Mouse (Mus musculus): ENCODE data around the gene Plac1. TPM values are rescaled to one million over a fixed set of nuclear protein-coding genes. Genes with fewer than 3 reads are reported as not detected.
A peak's percentile ranks its signal among the peaks of the same experiment; 100 is the strongest.

Gene Plac1
- polyA plus RNA-seq, 1 experiment from 2014 or later, result 0.93 TPM

- Histone ChIP-seq H3K4me2 (replicated peaks; ENCODE audit: low read depth) (no peak overlapping the region), H3K36me3 (ENCODE audit: control insufficient read depth, insufficient read depth) (no peaks in the 10 kb centered on the region), H3K4me1 (replicated peaks; ENCODE audit: control insufficient read depth, insufficient read depth, low read length) (no peaks in the 10 kb centered on the region), H3K4me3 (ENCODE audit: low read depth, low read length) (no peak overlapping the region), H3K27me3 (replicated peaks; ENCODE audit: control insufficient read depth, insufficient read depth, low read length) (no peaks in the 10 kb centered on the region), H3K27ac (ENCODE audit: low read depth, low read length) (no peak overlapping the region), H3K9ac (ENCODE audit: low read depth, low read length) (no peak overlapping the region), H3K9me3 (ENCODE audit: control insufficient read depth) (no peaks in the 10 kb centered on the region)
- no peak for TF ChIP-seq CTCF (IDR thresholded peaks at IDR 0.05; ENCODE audit: low read depth)
- WGBS, result 85% methylated on average over 5 of the region's 5 CpGs
- no peak for ATAC-seq
Observed at GRCm38 (mm10) chrX:53176296-53176695, 63.6 kb downstream of the Plac1 start.

GRCm38 (mm10) chrX:53168623-53169022, 71.3 kb downstream of the Plac1 start:
- Histone ChIP-seq H3K9me3 (ENCODE audit: control insufficient read depth) (no peaks in the 10 kb centered on the region), H3K36me3 (ENCODE audit: control insufficient read depth, insufficient read depth) (no peaks in the 10 kb centered on the region), H3K4me1 (replicated peaks; ENCODE audit: control insufficient read depth, insufficient read depth, low read length) (no peaks in the 10 kb centered on the region), H3K27me3 (replicated peaks; ENCODE audit: control insufficient read depth, insufficient read depth, low read length) (no peaks in the 10 kb centered on the region), H3K9ac (ENCODE audit: low read depth, low read length) (no peak overlapping the region), H3K4me2 (replicated peaks; ENCODE audit: low read depth) (no peak overlapping the region), H3K27ac (ENCODE audit: low read depth, low read length) (no peak overlapping the region), H3K4me3 (ENCODE audit: low read depth, low read length) (no peak overlapping the region)
- 76% methylated on average over 2 of the region's 2 CpGs for WGBS
- ATAC-seq, result no peak
- no peak for TF ChIP-seq CTCF (IDR thresholded peaks at IDR 0.05; ENCODE audit: low read depth)

GRCm38 (mm10) chrX:53166901-53167525, 72.9 kb downstream of the Plac1 start:
- ATAC-seq, result no peak
- no peaks in the 10 kb centered on the region for H3K27me3 ChIP-seq (replicated peaks; ENCODE audit: control insufficient read depth, insufficient read depth, low read length)
- whole genome bisulfite sequencing, result 67% methylated on average over 4 of the region's 4 CpGs
- H3K4me2 ChIP-seq (replicated peaks; ENCODE audit: low read depth), result no peak overlapping the region
- no peak for TF ChIP-seq CTCF (IDR thresholded peaks at IDR 0.05; ENCODE audit: low read depth)
- H3K36me3 ChIP-seq (ENCODE audit: control insufficient read depth, insufficient read depth), result no peaks in the 10 kb centered on the region
- no peak overlapping the region for H3K27ac ChIP-seq (ENCODE audit: low read depth, low read length)
- no peak overlapping the region for H3K9ac ChIP-seq (ENCODE audit: low read depth, low read length)
- H3K4me3 ChIP-seq (ENCODE audit: low read depth, low read length), result no peak overlapping the region
- no peaks in the 10 kb centered on the region for H3K9me3 ChIP-seq (ENCODE audit: control insufficient read depth)
- H3K4me1 ChIP-seq (replicated peaks; ENCODE audit: control insufficient read depth, insufficient read depth, low read length), result no peaks in the 10 kb centered on the region

GRCm38 (mm10) chrX:53166251-53166900, 73.5 kb downstream of the Plac1 start:
- H3K27ac ChIP-seq (ENCODE audit: low read depth, low read length), result no peak overlapping the region
- WGBS, result 59% methylated on average over 15 of the region's 15 CpGs
- ATAC-seq, result no peak

GRCm38 (mm10) chrX:53162589-53162988, 77.3 kb downstream of the Plac1 start:
- peak; percentile 49; the same call in 1 of the 2 replicates for ATAC-seq
- H3K27ac ChIP-seq (ENCODE audit: low read depth, low read length), result no peak overlapping the region

More at GRCm38 (mm10) chrX:53166251-53166900, 73.5 kb downstream of the Plac1 start:
- H3K9me3 ChIP-seq (ENCODE audit: control insufficient read depth), result no peaks in the 10 kb centered on the region
- H3K36me3 ChIP-seq (ENCODE audit: control insufficient read depth, insufficient read depth), result no peaks in the 10 kb centered on the region
- H3K27me3 ChIP-seq (replicated peaks; ENCODE audit: control insufficient read depth, insufficient read depth, low read length), result no peaks in the 10 kb centered on the region
- H3K4me2 ChIP-seq (replicated peaks; ENCODE audit: low read depth), result no peak overlapping the region
- no peak overlapping the region for H3K9ac ChIP-seq (ENCODE audit: low read depth, low read length)
- no peak overlapping the region for H3K4me3 ChIP-seq (ENCODE audit: low read depth, low read length)
- H3K4me1 ChIP-seq (replicated peaks; ENCODE audit: control insufficient read depth, insufficient read depth, low read length), result no peaks in the 10 kb centered on the region
- no peak for TF ChIP-seq CTCF (IDR thresholded peaks at IDR 0.05; ENCODE audit: low read depth)

GRCm38 (mm10) chrX:53161583-53161982, 78.3 kb downstream of the Plac1 start:
- Histone ChIP-seq H3K27me3 (replicated peaks; ENCODE audit: control insufficient read depth, insufficient read depth, low read length) (no peaks in the 10 kb centered on the region), H3K4me2 (replicated peaks; ENCODE audit: low read depth) (no peak overlapping the region), H3K27ac (ENCODE audit: low read depth, low read length) (no peak overlapping the region), H3K36me3 (ENCODE audit: control insufficient read depth, insufficient read depth) (no peaks in the 10 kb centered on the region), H3K4me3 (ENCODE audit: low read depth, low read length) (no peak overlapping the region), H3K9me3 (ENCODE audit: control insufficient read depth) (no peaks in the 10 kb centered on the region), H3K9ac (ENCODE audit: low read depth, low read length) (no peak overlapping the region), H3K4me1 (replicated peaks; ENCODE audit: control insufficient read depth, insufficient read depth, low read length) (no peaks in the 10 kb centered on the region)
- ATAC-seq, result no peak
- WGBS, result 47% methylated on average over 4 of the region's 4 CpGs
- TF ChIP-seq CTCF (IDR thresholded peaks at IDR 0.05; ENCODE audit: low read depth), result no peak

More at GRCm38 (mm10) chrX:53162589-53162988, 77.3 kb downstream of the Plac1 start:
- no peaks in the 10 kb centered on the region for H3K9me3 ChIP-seq (ENCODE audit: control insufficient read depth)
- no peaks in the 10 kb centered on the region for H3K27me3 ChIP-seq (replicated peaks; ENCODE audit: control insufficient read depth, insufficient read depth, low read length)
- H3K4me3 ChIP-seq (ENCODE audit: low read depth, low read length), result no peak overlapping the region
- no peak for TF ChIP-seq CTCF (IDR thresholded peaks at IDR 0.05; ENCODE audit: low read depth)
- H3K4me2 ChIP-seq (replicated peaks; ENCODE audit: low read depth), result no peak overlapping the region
- no peak overlapping the region for H3K9ac ChIP-seq (ENCODE audit: low read depth, low read length)
- WGBS, result 42% methylated on average over 4 of the region's 4 CpGs
- no peaks in the 10 kb centered on the region for H3K4me1 ChIP-seq (replicated peaks; ENCODE audit: control insufficient read depth, insufficient read depth, low read length)
- no peaks in the 10 kb centered on the region for H3K36me3 ChIP-seq (ENCODE audit: control insufficient read depth, insufficient read depth)

Measured in intestine, postnatal 0 days (tissue).